Mouse (Mus musculus) limb, embryonic 10.5 days (tissue): ENCODE results near the gene Spire2. TPM values are rescaled to one million over a fixed set of nuclear protein-coding genes. Genes with fewer than 3 reads are reported as not detected.

Source experiments
- DNase-seq: peaks from one replicate; pipeline ENCODE4 v3.0.0-alpha.2; 2017; ENCODE audit warnings: low spot score
- H3K27ac ChIP-seq: fragments of 300-500 bp; sonication (generic); 2 replicates; pipeline ENCODE4 v1.5.1; 2016; ENCODE audit warnings: mild to moderate bottlenecking
- H3K27me3 ChIP-seq: fragments of 300-500 bp; sonication (generic); 2 replicates; pipeline ENCODE4 v1.6.1; 2016; ENCODE audit warnings: low read depth, mild to moderate bottlenecking; ENCODE audit not compliant: poor library complexity, severe bottlenecking
- H3K36me3 ChIP-seq: fragments of 300-500 bp; sonication (generic); 2 replicates; pipeline ENCODE4 v1.6.1; 2016; ENCODE audit warnings: mild to moderate bottlenecking, moderate library complexity
- H3K4me1 ChIP-seq: fragments of 300-500 bp; sonication (generic); 2 replicates; pipeline ENCODE4 v1.6.1; 2016
- H3K4me3 ChIP-seq: fragments of 300-500 bp; sonication (generic); 2 replicates; pipeline ENCODE4 v1.5.1; 2016; ENCODE audit warnings: mild to moderate bottlenecking, moderate library complexity
- H3K9me3 ChIP-seq: fragments of 300-500 bp; sonication (generic); replicated peaks from 2 replicates; pipeline ENCODE4 v1.6.1; 2016; ENCODE audit warnings: mild to moderate bottlenecking
- WGBS: fragments of 180-500 bp; shearing (Covaris S2); methylation state at CpG from one replicate; pipeline ENCODE4 v1.1.7; 2016; 5-methylcytosine and 5-hydroxymethylcytosine counted together
- polyA plus RNA-seq: library from polyadenylated mRNA; unstranded; fragments of >200 nt; fragmentation: Nextera tagmentation; extraction: Ambion mirVana; gene quantifications from 2 replicates; pipeline ENCODE4 v1.2.1, GENCODE M21; 2016

The Spire2 gene
- polyA plus RNA-seq, 1 experiment from 2014 or later: 2.0 TPM

DNA sequence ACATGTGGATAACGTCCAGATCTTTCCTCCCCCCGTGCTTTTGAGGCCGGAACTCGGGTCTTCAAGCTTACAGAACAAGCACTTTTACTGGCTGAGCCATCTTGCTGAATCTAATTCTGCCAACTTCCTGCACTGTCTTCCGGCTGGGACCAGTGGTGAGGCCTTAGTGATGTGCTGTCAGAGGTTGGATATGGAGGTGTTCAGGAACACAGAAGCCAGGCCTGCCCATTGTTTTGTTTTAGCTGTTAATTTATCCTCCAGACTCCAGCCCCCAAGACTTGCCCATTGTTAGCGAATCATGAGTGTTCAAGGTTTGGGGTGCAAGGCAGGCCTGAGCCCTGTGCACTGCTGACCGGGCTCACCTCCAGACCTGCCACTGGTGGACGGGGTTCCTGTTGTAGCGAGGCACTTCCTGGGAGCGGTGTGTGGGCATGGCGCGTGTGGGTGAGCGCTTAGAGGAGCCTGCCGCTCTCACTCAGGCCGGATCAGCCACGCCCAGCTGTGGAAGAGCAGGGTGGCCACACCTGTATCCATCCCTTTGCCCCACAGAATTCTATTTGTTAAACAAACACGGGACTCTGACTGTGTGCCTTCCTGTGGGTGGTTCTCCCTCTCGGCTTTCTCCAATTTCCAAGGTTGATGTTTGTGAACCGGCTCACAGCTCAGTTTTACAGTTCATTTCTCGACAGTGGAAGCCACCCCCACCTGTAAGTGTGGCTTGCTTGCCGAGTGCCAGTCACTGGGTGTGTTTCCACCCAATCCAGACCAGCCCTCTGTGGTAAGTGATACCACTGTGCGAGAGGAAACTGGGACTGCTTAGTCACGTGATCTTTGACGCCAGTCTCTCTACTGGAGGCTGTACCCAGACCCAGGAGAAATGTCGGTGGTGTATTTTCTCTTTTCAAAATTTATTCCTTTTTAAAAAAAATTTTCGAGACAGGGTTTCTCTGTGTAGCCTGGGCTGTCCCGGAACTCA lies 8.8 kb downstream of the Spire2 start:
- 0 out of 2 replicates have a peak, but pooled peaks cover 5% of the 10 kb centered on the region for H3K4me1 ChIP-seq
- H3K4me3 ChIP-seq: no peak overlapping the region
- WGBS: 89% methylated on average over 27 of the region's 27 CpGs
- no peak overlapping the region for H3K27ac ChIP-seq
- no peaks in the 10 kb centered on the region for H3K27me3 ChIP-seq
- no peak for DNase-seq
- no peaks in the 10 kb centered on the region for H3K9me3 ChIP-seq
- no peaks in the 10 kb centered on the region for H3K36me3 ChIP-seq

DNA sequence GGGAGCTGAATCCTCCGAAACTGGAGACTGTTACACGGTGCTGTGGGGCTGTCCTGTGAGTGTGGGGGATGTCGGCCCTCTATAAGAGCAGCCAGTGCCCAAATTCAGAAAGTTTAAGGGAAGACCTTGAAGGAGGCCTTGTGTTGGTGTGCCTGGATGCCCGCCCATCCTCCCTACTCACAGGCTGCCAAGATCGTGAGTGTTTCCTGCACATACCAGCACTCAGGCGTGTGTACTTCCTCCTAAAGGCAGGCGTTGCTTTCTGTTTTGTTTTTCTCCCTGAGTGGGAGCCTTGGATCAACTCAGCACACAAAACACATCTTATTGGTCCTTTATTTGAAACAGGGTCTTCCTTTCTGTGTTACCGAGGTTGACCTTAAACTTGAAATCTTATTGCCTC lies 9.7 kb downstream of the Spire2 start:
- no peak overlapping the region for H3K4me3 ChIP-seq
- no peak for DNase-seq
- no peaks in the 10 kb centered on the region for H3K36me3 ChIP-seq
- no peak overlapping the region for H3K27ac ChIP-seq
- H3K9me3 ChIP-seq: no peaks in the 10 kb centered on the region
- H3K27me3 ChIP-seq: no peaks in the 10 kb centered on the region
- 0 out of 2 replicates have a peak, but pooled peaks cover 5% of the 10 kb centered on the region for H3K4me1 ChIP-seq
- WGBS: 85% methylated on average over 8 of the region's 8 CpGs

DNA sequence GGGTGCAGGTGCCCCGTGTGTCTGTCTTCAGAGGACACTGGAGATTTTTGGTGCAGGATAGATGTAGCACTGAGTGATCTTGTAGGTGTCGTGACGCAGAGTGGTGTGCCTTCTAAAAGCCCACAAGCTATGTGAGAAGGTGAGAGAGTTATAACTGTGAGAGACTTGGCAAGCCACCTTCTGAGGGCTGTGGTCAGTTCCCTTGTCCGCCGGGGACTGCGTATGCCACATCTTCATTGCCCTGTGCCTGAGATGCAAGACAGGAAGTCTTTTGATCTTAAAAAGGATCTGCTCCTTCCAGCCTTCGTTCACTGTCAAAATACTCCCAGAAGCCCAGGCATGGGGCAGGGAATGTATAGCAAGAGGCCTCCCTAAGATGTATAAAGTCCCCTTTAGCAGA lies 10.4 kb downstream of the Spire2 start:
- WGBS: 80% methylated on average over 7 of the region's 7 CpGs
- H3K9me3 ChIP-seq: no peaks in the 10 kb centered on the region
- no peak overlapping the region for H3K27ac ChIP-seq
- no peak for DNase-seq
- H3K27me3 ChIP-seq: no peaks in the 10 kb centered on the region
- H3K4me3 ChIP-seq: no peak overlapping the region
- no peaks in the 10 kb centered on the region for H3K36me3 ChIP-seq
- H3K4me1 ChIP-seq: peaks cover 9% of the 10 kb centered on the region

DNA sequence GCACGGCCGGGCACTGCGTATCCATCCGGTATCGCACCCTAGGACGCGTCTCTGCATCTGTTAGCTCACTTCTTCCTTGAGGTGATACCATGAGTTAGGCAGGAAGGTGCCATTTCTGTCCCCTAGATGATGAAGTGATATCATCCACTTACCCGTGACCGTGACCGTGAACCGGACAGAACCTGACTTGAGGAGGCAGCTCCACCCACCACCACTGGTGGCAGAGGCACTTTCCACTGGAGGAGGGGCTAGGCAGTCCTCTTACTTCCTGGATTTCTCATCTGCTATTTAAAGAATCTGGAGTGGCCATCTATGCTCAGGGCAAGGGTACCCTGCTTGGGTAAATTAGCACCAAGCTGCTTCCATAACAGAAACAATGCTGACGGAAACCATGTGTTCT lies 10.9 kb downstream of the Spire2 start:
- H3K4me1 ChIP-seq: peaks cover 14% of the 10 kb centered on the region
- H3K4me3 ChIP-seq: no peak overlapping the region
- WGBS: 90% methylated on average over 12 of the region's 12 CpGs

DNA sequence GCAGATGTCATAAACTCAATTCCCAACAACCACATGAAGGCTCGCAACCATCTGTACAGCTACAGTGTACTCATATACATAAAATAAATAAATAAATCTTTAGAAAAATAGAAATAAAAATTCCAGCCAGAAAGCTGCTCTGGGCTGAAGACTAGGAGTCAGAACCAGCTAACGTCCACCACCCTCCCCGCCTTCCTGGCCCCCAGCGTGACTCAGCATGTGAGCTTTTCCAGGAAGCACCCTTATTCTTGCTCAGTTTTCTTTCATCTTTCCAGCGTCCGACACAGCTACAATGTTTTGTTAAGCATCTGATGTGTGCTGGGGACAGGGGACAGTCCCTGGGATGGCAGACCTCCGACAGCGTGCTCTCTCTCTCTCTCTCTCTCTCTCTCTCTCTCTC lies 12.6 kb downstream of the Spire2 start:
- Histone ChIP-seq H3K36me3 (no peaks in the 10 kb centered on the region), H3K9me3 (no peaks in the 10 kb centered on the region), H3K4me1 (peaks cover 22% of the 10 kb centered on the region), H3K27ac (no peak overlapping the region), H3K4me3 (no peak overlapping the region), H3K27me3 (no peaks in the 10 kb centered on the region)
- WGBS: 90% methylated on average over 8 of the region's 8 CpGs
- DNase-seq: no peak

More for the DNA sequence above, 10.9 kb downstream of the Spire2 start:
- Histone ChIP-seq H3K9me3 (no peaks in the 10 kb centered on the region), H3K27ac (no peak overlapping the region), H3K36me3 (no peaks in the 10 kb centered on the region), H3K27me3 (no peaks in the 10 kb centered on the region)
- DNase-seq: no peak

DNA sequence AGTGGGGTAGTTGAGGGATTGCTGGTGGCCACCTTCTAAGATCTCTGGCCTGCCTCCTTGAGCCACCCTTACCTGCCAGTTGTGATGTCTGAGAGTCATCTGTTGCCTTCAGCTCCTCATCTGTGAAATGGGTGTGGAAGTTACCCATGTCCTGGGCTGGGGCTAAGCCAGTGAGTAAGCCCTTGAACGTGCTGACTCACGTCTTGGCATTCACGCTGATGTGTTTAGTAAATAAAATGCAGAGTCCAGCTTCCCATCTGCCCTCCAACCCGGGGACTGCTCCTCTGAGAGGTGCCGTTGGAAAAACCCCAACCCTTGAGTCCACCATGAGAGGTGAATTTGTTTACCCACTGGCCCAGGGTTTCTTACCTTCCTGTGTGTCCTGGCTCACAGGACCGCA lies 13.3 kb downstream of the Spire2 start:
- H3K27ac ChIP-seq: no peak overlapping the region
- H3K36me3 ChIP-seq: no peaks in the 10 kb centered on the region
- no peak for DNase-seq
- no peaks in the 10 kb centered on the region for H3K27me3 ChIP-seq
- peaks cover 22% of the 10 kb centered on the region for H3K4me1 ChIP-seq
- WGBS: 86% methylated on average over 6 of the region's 6 CpGs
- no peak overlapping the region for H3K4me3 ChIP-seq
- no peaks in the 10 kb centered on the region for H3K9me3 ChIP-seq

DNA sequence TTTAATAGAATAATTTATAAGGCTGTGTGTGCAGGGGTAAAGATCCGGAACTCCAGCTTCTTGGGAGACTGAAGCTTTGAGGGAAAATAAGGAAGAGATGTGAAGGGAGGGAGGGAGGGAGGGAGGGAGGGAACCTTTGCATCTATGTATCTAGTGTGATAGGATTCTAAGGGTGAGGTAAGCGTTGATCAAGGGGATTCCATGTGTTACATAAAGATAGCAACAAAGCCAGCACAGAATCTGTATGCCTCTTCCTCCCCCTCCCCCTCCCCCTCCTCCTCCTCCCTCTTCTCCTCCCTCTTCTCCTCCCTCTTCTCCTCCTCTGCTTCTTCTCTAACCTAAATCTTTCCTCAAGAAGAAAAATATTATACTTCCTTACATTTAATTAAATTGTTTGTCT lies 14.8 kb downstream of the Spire2 start:
- Histone ChIP-seq H3K27me3 (no peaks in the 10 kb centered on the region), H3K27ac (no peak overlapping the region)
- WGBS: 79% methylated on average over 2 of the region's 2 CpGs

DNA sequence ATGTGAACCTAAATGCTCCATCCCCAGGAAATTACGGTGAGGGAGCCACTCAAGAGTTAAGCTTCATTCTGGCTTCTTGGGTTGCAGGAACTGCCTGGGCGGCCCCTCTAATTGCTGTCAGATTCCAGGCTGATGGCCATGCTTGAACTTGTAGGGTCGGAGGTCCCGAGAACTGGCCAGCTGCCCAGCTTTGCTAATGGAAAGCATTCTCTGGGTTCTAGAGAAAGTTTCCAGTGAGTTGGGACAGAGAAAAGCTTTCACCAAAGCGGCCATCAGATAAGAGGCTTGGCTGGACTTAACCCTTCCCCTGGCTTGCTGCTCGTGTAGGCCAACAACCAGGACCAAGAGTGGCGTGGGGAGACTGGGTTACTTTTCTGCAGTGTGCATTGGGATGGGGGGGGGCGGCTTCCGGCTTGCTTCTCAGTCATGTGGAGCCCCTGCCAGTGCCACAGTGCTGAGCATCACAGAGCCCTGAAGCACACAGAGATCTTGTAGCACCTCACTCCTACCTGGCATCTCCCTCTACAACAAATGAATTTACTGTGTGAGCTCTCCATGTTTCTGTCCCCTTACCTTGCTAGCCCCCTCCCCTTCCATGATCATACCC lies 15.8 kb downstream of the Spire2 start:
- DNase-seq: peak; percentile 41
- peaks cover 26% of the 10 kb centered on the region for H3K4me1 ChIP-seq
- no peaks in the 10 kb centered on the region for H3K36me3 ChIP-seq
- no peaks in the 10 kb centered on the region for H3K9me3 ChIP-seq
- H3K27ac ChIP-seq: no peak overlapping the region
- peaks cover 5% of the 10 kb centered on the region; the same call in 1 of the 2 replicates for H3K27me3 ChIP-seq
- H3K4me3 ChIP-seq: no peak overlapping the region
- 49% methylated on average over 9 of the region's 9 CpGs for WGBS

More for the DNA sequence above, 14.8 kb downstream of the Spire2 start:
- Histone ChIP-seq H3K4me3 (no peak overlapping the region), H3K4me1 (peaks cover 22% of the 10 kb centered on the region), H3K9me3 (no peaks in the 10 kb centered on the region), H3K36me3 (no peaks in the 10 kb centered on the region)
- DNase-seq: no peak

DNA sequence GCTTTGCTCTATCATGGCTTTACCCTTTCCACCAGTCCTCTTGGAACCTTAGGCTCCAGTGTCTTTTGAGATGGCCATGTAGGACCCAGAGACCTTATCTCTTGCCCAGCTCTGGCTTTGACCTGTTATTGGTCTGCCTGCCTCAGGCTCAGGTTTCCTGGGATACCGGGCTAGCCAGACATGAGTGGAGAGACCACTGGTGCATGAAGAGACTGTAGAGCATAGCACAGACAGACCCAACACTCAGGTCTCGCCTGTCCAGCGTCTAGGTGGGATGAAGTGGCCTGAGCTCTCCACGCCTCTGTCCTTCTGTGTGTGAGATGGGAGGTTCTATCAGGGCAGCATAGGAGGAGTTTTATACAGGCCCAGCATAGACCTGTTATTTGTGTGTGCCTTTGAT lies 16.6 kb downstream of the Spire2 start:
- Histone ChIP-seq H3K4me3 (no peak overlapping the region), H3K9me3 (no peaks in the 10 kb centered on the region), H3K4me1 (peaks cover 24% of the 10 kb centered on the region), H3K27ac (no peak overlapping the region), H3K36me3 (no peaks in the 10 kb centered on the region), H3K27me3 (peaks cover 12% of the 10 kb centered on the region; the same call in 1 of the 2 replicates)
- WGBS: 86% methylated on average over 4 of the region's 4 CpGs
- DNase-seq: no peak

DNA sequence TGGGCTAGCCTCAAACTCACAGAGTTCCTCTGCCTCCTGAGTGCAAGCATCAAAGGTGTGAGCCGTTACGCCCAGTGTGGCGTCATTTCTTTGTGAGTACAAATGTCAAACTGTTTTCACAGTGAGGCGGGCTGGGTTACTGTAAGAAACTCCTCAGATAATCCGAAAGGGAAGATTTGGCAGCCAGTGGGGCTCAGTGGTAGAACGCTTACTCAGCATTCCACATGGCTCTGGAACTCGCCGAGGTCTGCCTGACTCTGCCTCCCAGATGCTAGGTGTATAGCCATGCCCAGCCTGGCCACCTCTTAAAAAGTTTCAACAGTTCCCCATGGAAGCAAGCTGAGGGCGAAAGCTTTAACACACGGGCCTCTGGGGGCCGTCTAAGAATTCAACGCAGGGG lies 19.6 kb downstream of the Spire2 start:
- WGBS: 88% methylated on average over 12 of the region's 12 CpGs
- Histone ChIP-seq H3K36me3 (no peaks in the 10 kb centered on the region), H3K27me3 (peaks cover 15% of the 10 kb centered on the region; the same call in 1 of the 2 replicates), H3K4me1 (peaks cover 24% of the 10 kb centered on the region), H3K27ac (no peak overlapping the region), H3K4me3 (no peak overlapping the region), H3K9me3 (no peaks in the 10 kb centered on the region)
- no peak for DNase-seq

DNA sequence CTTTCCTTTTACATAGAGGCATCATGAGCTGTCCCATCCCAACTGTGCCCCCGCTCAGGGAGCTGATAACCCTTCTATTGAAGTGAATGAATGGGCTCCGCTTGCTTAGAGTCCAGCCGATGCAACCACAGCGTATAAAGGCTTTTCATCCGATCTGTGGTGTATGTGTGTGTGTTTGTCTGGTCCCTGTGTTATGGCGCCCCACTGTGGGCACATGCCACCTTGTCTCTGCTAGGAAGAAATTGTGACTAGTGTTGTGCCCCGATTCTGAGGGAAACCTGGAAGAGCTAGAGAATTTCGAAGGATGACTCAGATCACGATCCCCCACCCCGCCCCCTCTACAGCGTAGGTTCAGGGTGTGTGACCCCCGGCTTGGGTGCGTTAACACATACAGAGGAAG lies 20.3 kb downstream of the Spire2 start:
- 69% methylated on average over 13 of the region's 13 CpGs for WGBS
- H3K36me3 ChIP-seq: no peaks in the 10 kb centered on the region
- peak; percentile 42 for DNase-seq
- no peak overlapping the region for H3K27ac ChIP-seq
- no peak overlapping the region for H3K4me3 ChIP-seq
- no peaks in the 10 kb centered on the region for H3K9me3 ChIP-seq
- peaks cover 21% of the 10 kb centered on the region for H3K4me1 ChIP-seq
- H3K27me3 ChIP-seq: peaks cover 15% of the 10 kb centered on the region; the same call in 1 of the 2 replicates

DNA sequence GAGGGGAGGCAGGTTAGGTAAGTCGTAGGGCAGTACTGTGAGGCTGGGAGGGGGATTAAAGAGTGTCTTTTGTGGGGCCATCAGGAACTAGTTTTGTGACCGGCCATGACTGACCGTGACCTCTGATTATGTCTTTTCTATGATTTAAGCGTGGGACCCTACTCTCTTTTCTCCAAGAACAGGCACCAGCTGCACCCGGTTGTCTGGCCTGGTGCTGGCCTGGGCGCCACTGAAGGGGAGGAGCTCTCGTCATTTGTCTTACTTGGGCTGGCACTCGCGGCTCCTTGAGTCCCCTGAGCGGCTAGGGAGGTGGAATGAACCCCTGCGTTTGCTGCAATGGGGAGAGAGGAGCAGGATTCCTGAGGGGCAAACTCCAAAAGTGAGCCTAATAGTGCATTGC lies 20.7 kb downstream of the Spire2 start:
- 49% methylated on average over 11 of the region's 11 CpGs for WGBS
- H3K4me3 ChIP-seq: no peak overlapping the region
- peaks cover 17% of the 10 kb centered on the region for H3K4me1 ChIP-seq
- no peak for DNase-seq
- H3K36me3 ChIP-seq: no peaks in the 10 kb centered on the region
- peaks cover 15% of the 10 kb centered on the region; the same call in 1 of the 2 replicates for H3K27me3 ChIP-seq
- H3K27ac ChIP-seq: no peak overlapping the region
- H3K9me3 ChIP-seq: no peaks in the 10 kb centered on the region

DNA sequence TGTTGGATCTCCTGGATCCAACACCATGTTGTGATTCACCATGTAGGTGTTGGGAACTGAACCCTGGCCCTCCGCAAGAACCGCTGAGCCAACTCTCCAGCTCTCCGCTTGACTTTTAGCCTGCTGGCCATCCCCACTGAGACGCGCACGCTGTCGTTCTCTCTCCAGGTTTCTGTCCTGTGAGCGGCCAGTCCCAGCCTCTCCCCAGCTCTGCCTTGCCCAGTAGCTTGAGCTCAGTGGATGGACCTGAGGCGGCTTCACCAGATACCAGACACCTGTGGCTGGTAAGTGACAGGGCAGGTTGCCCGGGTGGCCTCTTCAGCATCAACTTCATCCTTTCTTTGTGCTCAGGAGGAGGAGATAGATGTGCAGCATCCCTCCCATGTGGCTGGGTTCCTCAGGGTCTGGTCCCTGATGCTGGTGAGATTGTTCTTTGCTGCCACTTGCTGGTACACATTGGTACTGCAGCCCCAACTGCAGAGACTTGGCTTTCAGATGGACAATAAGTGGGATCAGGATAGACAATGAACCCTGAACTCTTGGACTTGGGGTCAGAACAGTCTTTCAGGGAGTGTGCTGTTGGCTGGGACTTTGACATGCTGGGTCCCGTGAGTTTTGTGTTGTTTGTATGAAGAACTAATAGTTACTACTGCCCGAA lies 28.7 kb downstream of the Spire2 start:
- Histone ChIP-seq H3K36me3 (no peaks in the 10 kb centered on the region), H3K4me3 (no peak overlapping the region), H3K4me1 (no peaks in the 10 kb centered on the region), H3K9me3 (no peaks in the 10 kb centered on the region), H3K27ac (no peak overlapping the region), H3K27me3 (no peaks in the 10 kb centered on the region)
- DNase-seq: peak; percentile 87
- 40% methylated on average over 12 of the region's 12 CpGs for WGBS
